Comparison of ENCODE assay signal across 21 mouse cellular contexts in the genomic region with DNA sequence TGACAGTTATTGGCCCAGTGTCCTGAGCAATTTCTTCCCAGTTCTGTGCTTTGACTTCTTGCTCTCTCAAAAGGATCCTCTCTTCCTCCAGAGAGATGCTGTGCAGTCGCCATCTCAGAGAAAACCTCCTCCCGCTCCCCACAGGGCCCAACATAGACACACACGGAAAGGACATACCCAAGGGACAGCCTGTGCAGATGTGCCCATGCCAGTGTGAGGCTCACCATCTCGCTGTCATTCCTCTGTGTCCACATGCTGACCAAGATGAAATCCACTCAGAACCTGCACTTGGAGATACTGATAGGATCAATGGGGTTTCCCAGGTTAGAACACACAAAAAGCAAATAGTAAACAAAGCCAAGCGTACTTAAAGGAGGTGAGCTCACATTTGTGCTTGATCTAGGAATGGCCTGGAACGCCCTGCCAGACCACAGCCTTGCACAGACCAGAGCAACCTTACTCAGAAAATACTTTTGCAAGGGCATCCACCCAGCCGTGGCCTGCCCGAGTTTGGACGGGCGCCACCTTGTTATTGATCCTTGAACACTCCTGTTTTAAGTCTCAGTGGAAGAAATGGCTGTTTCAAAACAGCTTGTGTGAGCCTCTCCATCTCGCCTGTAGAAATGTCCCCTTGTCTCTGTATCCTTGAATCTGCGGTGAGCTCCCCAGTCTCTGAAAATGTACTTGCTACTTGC.
DNase-seq lines count a peak whose midpoint lies in the region; ATAC-seq and TF ChIP-seq lines count a peak whose summit lies in the region.
"Had no signal": no experiment of that assay in that cellular context is flagged by ENCODE, and none has a peak within 500 bp of the region (broad histone marks: within the 10 kb centered on the region; RNA-seq: fewer than 3 reads in every experiment).

No protein-coding gene starts in this region.

- WGBS in forebrain, embryonic 11.5 days = 90% methylated on average over 12 of the region's 12 CpGs
- 93% methylated on average over 12 of the region's 12 CpGs for WGBS in forebrain, embryonic 14.5 days
- WGBS in lung, adult 2 months = 77% methylated on average over 12 of the region's 12 CpGs

- no peaks in the 10 kb centered on the region for H3K27me3 ChIP-seq in forebrain, embryonic 11.5 days (ENCODE audit: control insufficient read depth, insufficient read depth, low read length)
- H3K27me3 ChIP-seq in forebrain, embryonic 14.5 days (replicated peaks; ENCODE audit: control insufficient read depth, insufficient read depth, low read length) = no peaks in the 10 kb centered on the region
- H3K27me3 ChIP-seq: limb, embryonic 15.5 days; midbrain, embryonic 12.5 days; neural tube, embryonic 15.5 days; Patski had no signal

- H3K4me3 ChIP-seq in forebrain, embryonic 11.5 days (ENCODE audit: low read depth, low read length) = no peak overlapping the region
- no peak overlapping the region for H3K4me3 ChIP-seq in forebrain, embryonic 14.5 days (ENCODE audit: low read depth, low read length)
- H3K4me3 ChIP-seq in lung, adult 2 months (replicated peaks; ENCODE audit: extremely low read depth, low read depth, low read length) = no peak overlapping the region
- H3K4me3 ChIP-seq: hindbrain, embryonic 10.5 days; left cerebral cortex, adult 2 months; limb, embryonic 15.5 days; midbrain, embryonic 12.5 days; neural tube, embryonic 15.5 days had no signal

- H3K4me1 ChIP-seq in forebrain, embryonic 11.5 days (replicated peaks; ENCODE audit: control insufficient read depth, insufficient read depth, low read length) = no peaks in the 10 kb centered on the region
- no peaks in the 10 kb centered on the region for H3K4me1 ChIP-seq in forebrain, embryonic 14.5 days (ENCODE audit: control insufficient read depth, insufficient read depth, low read length)
- H3K4me1 ChIP-seq in lung, adult 2 months (ENCODE audit: control insufficient read depth, insufficient read depth, low read length) = no peaks in the 10 kb centered on the region
- H3K4me1 ChIP-seq: hindbrain, embryonic 10.5 days; midbrain, embryonic 12.5 days; neural tube, embryonic 15.5 days had no signal

- no peak for ATAC-seq in forebrain, embryonic 11.5 days (replicated peaks; ENCODE audit: low FRiP score)
- ATAC-seq in forebrain, embryonic 14.5 days = no peak
- ATAC-seq: CD4-positive, CD25-positive, alpha-beta regulatory T cell, adult 4 months; forebrain, embryonic 16.5 days; hindbrain, postnatal 0 days; intestine, embryonic 16.5 days; Patski had no signal

- no peak overlapping the region for H3K9ac ChIP-seq in forebrain, embryonic 11.5 days (ENCODE audit: low read length)
- H3K9ac ChIP-seq in forebrain, embryonic 14.5 days (ENCODE audit: low read length) = no peak overlapping the region
- H3K9ac ChIP-seq: limb, embryonic 15.5 days; midbrain, embryonic 12.5 days; neural tube, embryonic 15.5 days had no signal

- H3K36me3 ChIP-seq in forebrain, embryonic 11.5 days (ENCODE audit: control insufficient read depth, insufficient read depth, low read length) = no peaks in the 10 kb centered on the region
- H3K36me3 ChIP-seq in forebrain, embryonic 14.5 days (ENCODE audit: control insufficient read depth, insufficient read depth, low read length) = no peaks in the 10 kb centered on the region
- H3K36me3 ChIP-seq: hindbrain, embryonic 10.5 days; limb, embryonic 15.5 days; midbrain, embryonic 12.5 days; neural tube, embryonic 15.5 days had no signal

- no peak for TF ChIP-seq CTCF in lung, adult 2 months (IDR thresholded peaks at IDR 0.05; ENCODE audit: insufficient read depth, low read length)

- no peak overlapping the region for H3K27ac ChIP-seq in forebrain, embryonic 11.5 days (ENCODE audit: low read depth, low read length)
- no peak overlapping the region for H3K27ac ChIP-seq in forebrain, embryonic 14.5 days (ENCODE audit: low read depth, low read length)
- H3K27ac ChIP-seq: hindbrain, embryonic 10.5 days; hindbrain, postnatal 0 days; left cerebral cortex, adult 2 months; limb, embryonic 15.5 days; midbrain, embryonic 12.5 days; neural tube, embryonic 15.5 days had no signal

- peak; percentile 42 for DNase-seq in forebrain, embryonic 11.5 days (ENCODE audit: low spot score)
- no peak for DNase-seq in forebrain, embryonic 14.5 days (ENCODE audit: low spot score)
- peak; percentile 23 for DNase-seq in kidney, adult 18-20 months
- no peak for DNase-seq in kidney, postnatal 14 days
- peak; percentile 20 for DNase-seq in lung, postnatal 36 days
- DNase-seq in lung, adult 2 months = no peak
- peak; percentile 51 for DNase-seq in fibroblast of lung, adult 2 months (ENCODE audit: low read depth)
- DNase-seq: cerebellum, adult 9-10 months; gastrocnemius, postnatal 25 days; lung, postnatal 14 days; thymus, adult 18-20 months had no signal

- H3K9me3 ChIP-seq in forebrain, embryonic 11.5 days (ENCODE audit: control insufficient read depth, low read length) = no peaks in the 10 kb centered on the region
- H3K9me3 ChIP-seq in forebrain, embryonic 14.5 days (replicated peaks; ENCODE audit: control insufficient read depth, low read length) = no peaks in the 10 kb centered on the region
- H3K9me3 ChIP-seq: hindbrain, embryonic 10.5 days; limb, embryonic 15.5 days; midbrain, embryonic 12.5 days; neural tube, embryonic 15.5 days had no signal

- TF ChIP-seq POLR2A in lung, adult 2 months (IDR thresholded peaks at IDR 0.05; ENCODE audit: borderline replicate concordance, extremely low read depth, low read depth, low read length) = no peak

- no peak overlapping the region for H3K4me2 ChIP-seq in forebrain, embryonic 11.5 days (ENCODE audit: low read depth, low read length, severe bottlenecking)
- H3K4me2 ChIP-seq in forebrain, embryonic 14.5 days (ENCODE audit: low read length) = no peak overlapping the region
- H3K4me2 ChIP-seq: limb, embryonic 15.5 days; midbrain, embryonic 12.5 days; neural tube, embryonic 15.5 days had no signal

Comparison
In these comparisons a context has a peak if more than half of its experiments do, and no peak if none do; other contexts are left out.
1. DNase-seq: peak in forebrain, embryonic 11.5 days (single experiment), kidney, adult 18-20 months (single experiment), lung, postnatal 36 days (single experiment) and fibroblast of lung, adult 2 months (single experiment); none in forebrain, embryonic 14.5 days (single experiment), kidney, postnatal 14 days (single experiment) and lung, adult 2 months (single experiment).